Mouse (Mus musculus) intestine, postnatal 0 days (tissue): Measurements from ENCODE around the gene Ifitm10. TPM values are rescaled to one million over a fixed set of nuclear protein-coding genes. Genes with fewer than 3 reads are reported as not detected.
"Not testable (repeated sequence)": the region's sequence is repeated elsewhere in the genome, so short reads cannot be mapped to it uniquely, and the experiment has no call there.

Experiments
- ATAC-seq: fragments of 200-750 bp; cut with Nextera tagmentation; 2 replicates; pipeline ENCODE4 v1.8.0; 2017; ENCODE audit warnings: mild to moderate bottlenecking, moderate TSS enrichment, moderate library complexity
- H3K27ac ChIP-seq: fragments of 300-500 bp; sonication (generic); 2 replicates; pipeline ENCODE4 v1.5.1; 2014; ENCODE audit warnings: mild to moderate bottlenecking, low read depth, low read length, moderate library complexity
- H3K27me3 ChIP-seq: fragments of 300-500 bp; sonication (generic); replicated peaks from 2 replicates; pipeline ENCODE4 v1.6.1; 2014; ENCODE audit warnings: low read length, mixed read lengths; ENCODE audit not compliant: control insufficient read depth, insufficient read depth
- H3K36me3 ChIP-seq: fragments of 300-500 bp; sonication (generic); 2 replicates; pipeline ENCODE4 v1.6.1; 2014; ENCODE audit warnings: mild to moderate bottlenecking, moderate library complexity; ENCODE audit not compliant: control insufficient read depth, insufficient read depth
- H3K4me1 ChIP-seq: fragments of 300-500 bp; sonication (generic); replicated peaks from 2 replicates; pipeline ENCODE4 v1.6.1; 2014; ENCODE audit warnings: antibody characterized with exemption, low read length, mixed read lengths; ENCODE audit not compliant: control insufficient read depth, insufficient read depth
- H3K4me2 ChIP-seq: fragments of 300-500 bp; sonication (generic); replicated peaks from 2 replicates; pipeline ENCODE4 v1.6.1; 2014; ENCODE audit warnings: low read depth, mild to moderate bottlenecking, moderate library complexity
- H3K4me3 ChIP-seq: fragments of 300-500 bp; sonication (generic); 2 replicates; pipeline ENCODE4 v1.5.1; 2014; ENCODE audit warnings: low read depth, low read length
- H3K9ac ChIP-seq: fragments of 300-500 bp; sonication (generic); 2 replicates; pipeline ENCODE4 v1.6.1; 2014; ENCODE audit warnings: mild to moderate bottlenecking, low read depth, low read length
- H3K9me3 ChIP-seq: fragments of 300-500 bp; sonication (generic); 2 replicates; pipeline ENCODE4 v1.6.1; 2016; ENCODE audit warnings: mixed run types; ENCODE audit not compliant: control insufficient read depth
- CTCF ChIP-seq: sonication (generic); IDR thresholded peaks from 2 replicates; pipeline ENCODE4 v1.5.1; 2016; ENCODE audit warnings: low read depth, mild to moderate bottlenecking, control low read depth, antibody characterized with exemption, moderate library complexity
- WGBS: fragments of 180-500 bp; shearing (Covaris S2); extraction: QIAGEN DNeasy Blood & Tissue Kit; methylation state at CpG from one replicate; pipeline ENCODE4 v1.1.7; 2014; 5-methylcytosine and 5-hydroxymethylcytosine counted together
- polyA plus RNA-seq: library from polyadenylated mRNA; unstranded; fragments of >200 nt; fragmentation: Nextera tagmentation; extraction: Ambion mirVana; gene quantifications from 2 replicates; pipeline ENCODE4 v1.2.1, GENCODE M21; 2015

Gene Ifitm10
- polyA plus RNA-seq, 1 experiment from 2014 or later = 1.6 TPM

DNA sequence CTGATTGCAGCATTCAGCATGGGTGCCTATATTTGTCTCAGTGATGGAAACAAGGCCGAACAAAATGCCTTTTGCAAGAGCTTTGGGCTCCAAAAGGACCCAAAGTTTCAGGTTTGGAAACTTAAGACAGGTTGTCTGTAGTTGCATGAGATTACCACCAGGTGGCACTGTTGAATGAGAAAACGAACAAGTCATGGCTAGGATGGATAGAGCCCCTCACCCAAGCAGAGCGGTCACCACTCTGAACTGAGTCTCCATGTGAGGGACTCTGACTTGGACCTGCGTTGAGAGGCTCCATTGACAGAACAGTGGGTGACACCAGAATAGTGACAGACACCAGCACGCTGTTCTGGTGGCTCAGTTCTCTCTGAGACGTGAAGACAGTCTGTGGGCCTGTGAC, 57.0 kb downstream of the Ifitm10 start:
- Histone ChIP-seq H3K36me3 (no peaks in the 10 kb centered on the region), H3K27me3 (no peaks in the 10 kb centered on the region; the same call in 1 of the 2 replicates), H3K27ac (no peak overlapping the region), H3K9me3 (no peaks in the 10 kb centered on the region), H3K4me2 (no peak overlapping the region), H3K4me3 (no peak overlapping the region), H3K9ac (no peak overlapping the region), H3K4me1 (no peaks in the 10 kb centered on the region)
- WGBS = 36% methylated on average over 6 of the region's 6 CpGs
- ATAC-seq = no peak
- TF ChIP-seq CTCF = peak; percentile 89

- H3K4me2 ChIP-seq = no peak overlapping the region
- no peak overlapping the region for H3K4me3 ChIP-seq
- H3K27ac ChIP-seq = no peak overlapping the region
- no peaks in the 10 kb centered on the region; the same call in 1 of the 2 replicates for H3K27me3 ChIP-seq
- H3K9ac ChIP-seq = no peak overlapping the region
- no peaks in the 10 kb centered on the region for H3K4me1 ChIP-seq
- TF ChIP-seq CTCF = no peak
- ATAC-seq = no peak
- no peaks in the 10 kb centered on the region for H3K36me3 ChIP-seq
- H3K9me3 ChIP-seq = no peaks in the 10 kb centered on the region
- WGBS = 61% methylated on average over 5 of the region's 5 CpGs
Observed at GRCm38 (mm10) chr7:142314600-142315285, 58.8 kb downstream of the Ifitm10 start.

DNA sequence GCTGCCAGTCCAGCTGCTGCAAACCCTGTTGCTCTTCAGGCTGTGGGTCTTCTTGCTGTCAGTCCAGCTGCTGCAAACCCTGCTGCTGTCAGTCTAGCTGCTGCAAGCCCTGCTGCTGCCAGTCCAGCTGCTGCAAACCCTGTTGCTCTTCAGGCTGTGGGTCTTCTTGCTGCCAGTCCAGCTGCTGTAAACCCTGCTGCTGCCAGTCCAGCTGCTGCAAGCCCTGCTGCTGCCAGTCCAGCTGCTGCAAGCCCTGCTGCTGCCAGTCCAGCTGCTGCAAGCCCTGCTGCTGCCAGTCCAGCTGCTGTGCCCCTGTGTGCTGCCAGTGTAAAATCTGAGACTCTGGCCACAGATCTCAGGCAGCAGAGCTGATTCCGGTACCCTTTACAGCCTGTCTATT, 69.6 kb downstream of the Ifitm10 start:
- not testable (repeated sequence) for H3K4me2 ChIP-seq, H3K36me3 ChIP-seq

GRCm38 (mm10) chr7:142303249-142303648, 70.3 kb downstream of the Ifitm10 start, which contains the start of gene Krtap5-4:
Gene Krtap5-4 (plus strand): TSS chr7:142303549.
- no peak within 1 kb of the TSS for H3K9ac ChIP-seq
- H3K27me3 ChIP-seq = peaks cover 8% of the 10 kb centered on the region; the same call in 1 of the 2 replicates
- no peak for ATAC-seq
- WGBS = 33% methylated on average over 3 of the region's 3 CpGs
- no peak for TF ChIP-seq CTCF
- H3K9me3 ChIP-seq = no peaks in the 10 kb centered on the region
- no peaks in the 10 kb centered on the region for H3K4me1 ChIP-seq
- H3K4me2 ChIP-seq = no peak within 1 kb of the TSS
- no peak within 1 kb of the TSS for H3K27ac ChIP-seq
- H3K36me3 ChIP-seq = no peaks in the 10 kb centered on the region
- H3K4me3 ChIP-seq = no peak within 1 kb of the TSS

More for the DNA sequence above, 69.6 kb downstream of the Ifitm10 start:
- not testable (repeated sequence) for H3K9ac ChIP-seq, H3K4me1 ChIP-seq, ATAC-seq, H3K4me3 ChIP-seq, H3K27ac ChIP-seq, H3K27me3 ChIP-seq, H3K9me3 ChIP-seq
- WGBS = 81% methylated on average over 1 of the region's 1 CpGs

DNA sequence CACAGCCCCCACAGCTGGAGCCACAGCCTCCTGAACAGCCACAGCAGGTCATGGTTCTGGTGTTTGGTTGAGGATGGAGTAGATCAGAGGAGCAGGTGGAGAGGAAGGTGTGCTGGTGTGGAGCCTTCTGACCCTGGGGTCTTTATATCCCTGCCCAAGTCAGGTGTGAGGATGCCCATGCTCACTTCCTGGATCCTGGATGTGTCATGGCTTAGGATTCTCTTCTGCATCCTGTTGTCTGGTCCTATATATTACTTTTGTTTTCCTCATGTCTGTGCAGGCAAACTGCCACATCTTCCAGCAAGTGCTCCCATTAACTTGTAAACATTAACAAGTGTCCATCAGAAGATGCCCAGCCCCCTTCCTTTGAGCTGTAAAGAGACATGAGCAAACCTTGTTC, 76.5 kb downstream of the Ifitm10 start, which contains the start of gene Krtap5-1:
TSS of gene Krtap5-1 (minus strand) at position 101 of the 400 bp plus-strand sequence.
- H3K4me2 ChIP-seq, ATAC-seq, H3K36me3 ChIP-seq, H3K27me3 ChIP-seq, H3K9ac ChIP-seq, H3K4me1 ChIP-seq, H3K27ac ChIP-seq, H3K4me3 ChIP-seq, H3K9me3 ChIP-seq: not testable (repeated sequence)

DNA sequence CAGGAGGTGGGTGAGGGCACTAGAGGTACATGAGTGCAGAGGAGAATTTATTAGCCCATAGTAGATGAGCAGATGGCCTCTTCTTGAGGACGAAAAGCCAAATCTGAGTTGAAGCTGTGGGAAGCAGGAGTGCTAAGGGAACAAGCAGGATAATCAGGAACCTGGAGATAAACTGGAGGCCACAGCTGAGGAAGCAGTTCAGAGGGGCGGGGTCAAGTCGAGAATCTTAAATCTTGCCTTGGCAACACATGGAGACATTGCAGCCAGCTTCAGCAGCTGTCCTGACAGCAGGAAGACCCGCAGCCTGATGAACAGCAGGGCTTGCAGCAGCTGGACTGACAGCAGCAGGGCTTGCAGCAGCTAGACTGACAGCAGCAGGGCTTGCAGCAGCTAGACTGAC, 77.4 kb downstream of the Ifitm10 start:
- H3K4me1 ChIP-seq, H3K9me3 ChIP-seq, H3K36me3 ChIP-seq, H3K27ac ChIP-seq, ATAC-seq, H3K4me3 ChIP-seq, H3K4me2 ChIP-seq, H3K9ac ChIP-seq, H3K27me3 ChIP-seq: not testable (repeated sequence)
- WGBS = 12% methylated on average over 4 of the region's 4 CpGs

- Histone ChIP-seq H3K36me3 (no peaks in the 10 kb centered on the region), H3K27me3 (no peaks in the 10 kb centered on the region), H3K4me3 (no peak overlapping the region), H3K27ac (no peak overlapping the region), H3K9me3 (no peaks in the 10 kb centered on the region), H3K9ac (no peak overlapping the region), H3K4me2 (no peak overlapping the region), H3K4me1 (no peaks in the 10 kb centered on the region)
- peak; percentile 36; the same call in 1 of the 2 replicates for TF ChIP-seq CTCF
- ATAC-seq = no peak
Observed at GRCm38 (mm10) chr7:142295418-142295817, 78.1 kb downstream of the Ifitm10 start.
